Mouse (Mus musculus): Measurements from ENCODE around the gene Spi1.
A peak's percentile ranks its signal among the peaks of the same experiment; 100 is the strongest.

GRCm38 (mm10) chr2:91164991-91165390, 82.8 kb downstream of the Spi1 start:
- TF ChIP-seq CTCF (IDR thresholded peaks at IDR 0.05; ENCODE audit: low read depth), result no peak
- TF ChIP-seq EP300 (IDR thresholded peaks at IDR 0.05; ENCODE audit: low read depth), result peak; percentile 62
